Mouse (Mus musculus) olfactory bulb, adult 2 months (tissue): ENCODE measurements around the gene Slc24a4. TPM values are rescaled to one million over a fixed set of nuclear protein-coding genes. Genes with fewer than 3 reads are reported as not detected.

Experiments
- H3K27ac ChIP-seq: fragments of 200-500 bp; 2 replicates; pipeline ENCODE4 v1.5.1; 2012; ENCODE audit warnings: low read depth, low read length; ENCODE audit not compliant: insufficient read depth
- H3K4me1 ChIP-seq: fragments of 200-500 bp; 2 replicates; pipeline ENCODE4 v1.6.1; 2012; ENCODE audit warnings: low read length; ENCODE audit not compliant: control insufficient read depth, insufficient read depth
- H3K4me3 ChIP-seq: fragments of 200-500 bp; 2 replicates; pipeline ENCODE4 v1.5.1; 2012; ENCODE audit warnings: mild to moderate bottlenecking, low read depth, low read length, moderate library complexity; ENCODE audit not compliant: insufficient read depth
- CTCF ChIP-seq: fragments of 200-500 bp; IDR thresholded peaks from 2 replicates; pipeline ENCODE4 v1.5.1; 2012; ENCODE audit warnings: low read depth, mild to moderate bottlenecking, low read length, moderate library complexity; ENCODE audit not compliant: insufficient read depth
- POLR2A ChIP-seq: fragments of 200-500 bp; IDR thresholded peaks from 2 replicates; pipeline ENCODE4 v1.6.1; 2012; ENCODE audit warnings: mild to moderate bottlenecking, low read depth, low read length, moderate library complexity; ENCODE audit not compliant: insufficient read depth
- WGBS: fragments of 180-500 bp; shearing (Covaris S2); methylation state at CpG from one replicate; pipeline ENCODE4 v1.1.7; 2018; 5-methylcytosine and 5-hydroxymethylcytosine counted together
- polyA plus RNA-seq: library from polyadenylated mRNA; stranded (reverse); fragments of >200 nt; gene quantifications from 2 replicates; pipeline ENCODE4 v1.2.4, GENCODE M21; 2012; ENCODE audit warnings: low replicate concordance; ENCODE audit not compliant: missing spikeins, insufficient read depth, insufficient read length

Slc24a4 gene
- polyA plus RNA-seq, 1 experiment, result not detected

DNA sequence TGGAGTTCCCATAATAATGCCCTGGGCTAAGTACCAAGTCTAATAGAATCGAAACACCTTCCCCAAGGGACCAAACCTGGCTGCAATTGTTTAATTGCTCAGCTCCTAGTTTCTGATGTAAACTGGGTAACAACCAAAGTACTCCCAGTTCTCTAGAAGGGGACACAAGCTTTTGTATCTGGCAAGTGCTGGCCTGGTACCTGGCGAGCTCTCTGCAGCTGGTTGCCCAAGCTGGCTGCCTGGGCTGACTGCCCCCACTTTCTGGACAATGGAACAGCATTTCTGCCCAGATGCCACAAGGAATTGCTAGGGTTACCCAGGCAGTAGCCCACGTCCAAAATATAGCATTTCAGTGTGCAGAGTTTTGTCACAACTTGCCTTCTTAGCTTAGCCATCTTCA lies 12.0 kb upstream of the Slc24a4 start:
- TF ChIP-seq POLR2A, result no peak
- TF ChIP-seq CTCF, result no peak
- H3K27ac ChIP-seq, result no peak overlapping the region
- peaks cover 8% of the 10 kb centered on the region; the same call in 1 of the 2 replicates for H3K4me1 ChIP-seq
- WGBS, result 75% methylated on average over 3 of the region's 3 CpGs
- no peak overlapping the region for H3K4me3 ChIP-seq

DNA sequence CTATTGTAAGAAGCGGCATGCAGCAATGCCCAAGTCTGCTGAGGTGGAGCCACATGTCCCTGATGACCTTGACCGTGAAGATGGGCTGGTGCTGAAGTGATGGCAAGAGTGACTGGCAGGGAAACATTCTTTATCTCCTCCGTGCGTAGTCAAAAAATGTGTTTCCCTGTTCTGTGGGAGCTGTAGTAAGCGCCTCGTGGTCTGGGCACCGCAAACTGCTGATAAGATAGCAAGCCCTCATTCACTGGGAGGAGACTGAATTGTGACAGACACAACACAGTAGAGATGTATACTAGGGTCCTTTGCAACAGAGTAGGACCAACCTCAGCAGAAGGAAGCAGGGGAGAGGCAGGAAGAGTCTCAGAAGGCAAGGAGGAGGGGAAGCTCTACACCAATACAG lies 10.5 kb upstream of the Slc24a4 start:
- Histone ChIP-seq H3K4me3 (no peak overlapping the region), H3K4me1 (peaks cover under 1% of the 10 kb centered on the region; the same call in 1 of the 2 replicates), H3K27ac (no peak overlapping the region)
- 96% methylated on average over 7 of the region's 7 CpGs for WGBS
- TF ChIP-seq POLR2A (no peak), CTCF (no peak)

DNA sequence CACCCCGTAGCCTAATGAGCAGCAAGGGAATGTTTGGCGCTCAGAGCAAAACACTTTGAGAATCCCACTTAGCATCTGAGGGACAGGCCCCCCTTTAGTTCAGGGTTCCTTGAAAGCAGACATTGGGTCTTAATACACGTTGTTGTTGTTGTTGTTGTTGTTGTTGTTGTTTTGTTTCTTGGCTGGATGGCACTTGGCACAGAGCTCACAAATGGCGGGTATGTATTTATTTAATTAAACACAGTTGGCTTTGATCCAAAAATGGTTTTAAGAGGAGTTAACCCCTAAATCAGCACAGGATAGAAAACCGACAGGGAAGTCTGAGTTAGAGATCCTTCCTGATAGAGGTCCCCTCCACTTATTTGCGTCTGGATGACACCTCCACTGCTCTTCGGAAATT lies 932 bp upstream of the Slc24a4 start:
- TF ChIP-seq CTCF (no peak), POLR2A (no peak)
- 23% methylated on average over 7 of the region's 7 CpGs for WGBS
- Histone ChIP-seq H3K27ac (no peak overlapping the region), H3K4me3 (peak overlapping the region; percentile 45; the same call in 1 of the 2 replicates), H3K4me1 (peaks cover 14% of the 10 kb centered on the region)

DNA sequence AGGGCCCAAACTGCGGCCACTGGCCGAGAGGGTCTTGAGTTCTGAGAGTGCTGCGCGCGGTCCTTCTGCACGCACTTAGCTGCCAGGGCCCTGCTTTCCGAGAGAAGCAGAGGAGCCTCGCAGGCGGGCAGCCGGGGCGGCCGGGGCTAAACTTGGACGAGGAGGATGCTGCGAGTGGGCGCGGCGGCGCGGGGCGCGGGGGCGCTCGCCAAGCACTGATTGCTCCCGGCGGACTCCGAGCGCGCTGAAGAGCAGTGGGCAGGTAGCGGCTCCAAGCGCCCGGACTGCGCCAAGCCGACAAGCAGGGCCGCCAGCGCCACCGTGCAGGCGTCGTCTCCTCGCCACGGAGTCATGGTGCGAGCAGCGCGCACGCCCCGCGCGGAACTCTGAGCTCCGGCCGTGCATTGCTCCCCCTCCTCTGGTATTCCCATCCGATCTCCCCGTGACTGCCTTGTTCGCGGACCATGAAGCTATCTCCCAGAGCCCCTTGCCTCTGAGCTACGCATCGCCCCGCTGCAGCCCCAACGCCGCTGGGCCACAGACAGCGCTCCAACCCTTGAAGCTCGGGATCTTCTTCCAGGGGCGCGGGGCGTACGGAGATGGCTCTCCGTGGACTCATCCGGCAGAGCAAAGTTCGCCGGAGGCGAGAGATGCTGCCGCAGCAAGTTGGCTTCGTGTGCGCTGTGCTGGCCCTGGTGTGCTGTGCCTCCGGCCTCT lies 416 bp downstream of the Slc24a4 start:
- Histone ChIP-seq H3K27ac (no peak overlapping the region), H3K4me3 (peak overlapping the region; percentile 45), H3K4me1 (peaks cover 14% of the 10 kb centered on the region)
- WGBS, result under 1% methylated on average over 73 of the region's 73 CpGs
- TF ChIP-seq CTCF (no peak), POLR2A (no peak)

DNA sequence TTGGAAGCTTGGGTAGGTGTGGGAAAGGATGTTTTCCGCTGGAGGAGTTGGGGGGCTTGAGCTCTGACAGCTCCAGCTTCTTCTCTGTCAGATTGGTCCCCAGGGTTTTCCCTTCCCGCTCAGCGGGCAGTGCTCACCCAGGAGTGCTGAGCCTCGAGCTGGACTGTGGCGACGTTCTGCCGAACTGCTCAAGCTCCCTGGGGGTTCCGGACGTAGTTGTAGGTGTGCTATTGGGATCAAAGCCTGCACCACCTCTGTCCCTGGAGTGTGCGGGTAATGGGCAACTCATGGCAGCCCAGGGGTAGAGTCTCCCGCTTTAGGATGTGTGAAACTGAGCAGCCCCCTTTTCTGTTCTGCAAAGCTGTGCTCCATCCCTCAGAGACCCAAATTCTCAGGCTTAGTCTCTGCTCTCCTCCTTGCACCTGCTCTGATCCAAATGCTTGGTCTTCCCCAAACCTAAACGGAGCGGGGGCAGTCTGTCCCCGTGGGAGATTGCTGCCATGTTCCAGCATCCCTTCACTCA lies 1.0 kb downstream of the Slc24a4 start:
- Histone ChIP-seq H3K27ac (no peak overlapping the region), H3K4me1 (peaks cover 14% of the 10 kb centered on the region), H3K4me3 (peak overlapping the region; percentile 45)
- WGBS, result 4% methylated on average over 14 of the region's 14 CpGs
- TF ChIP-seq POLR2A, result no peak
- TF ChIP-seq CTCF, result no peak

DNA sequence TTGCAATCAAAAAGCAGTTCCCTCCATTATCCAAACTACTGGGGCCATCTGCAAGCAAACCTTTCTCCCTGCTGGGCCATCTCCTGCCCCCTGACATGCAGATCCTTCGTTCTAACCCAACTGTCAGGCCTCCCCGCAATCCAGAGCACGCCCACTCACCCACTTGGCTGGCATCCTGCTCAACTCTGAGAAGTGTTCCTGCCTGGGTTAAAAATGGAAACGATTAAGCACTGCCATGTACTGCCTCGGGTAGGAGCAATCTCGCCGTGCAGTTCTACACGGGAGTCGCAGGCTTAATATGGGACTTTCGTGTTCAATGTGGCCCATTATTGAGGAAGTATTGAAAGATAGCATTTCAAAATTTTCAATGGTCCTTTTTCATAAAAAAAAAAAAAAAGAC lies 11.2 kb downstream of the Slc24a4 start:
- Histone ChIP-seq H3K4me1 (peaks cover 16% of the 10 kb centered on the region), H3K27ac (no peak overlapping the region), H3K4me3 (no peak overlapping the region)
- 19% methylated on average over 10 of the region's 10 CpGs for WGBS
- TF ChIP-seq POLR2A (no peak), CTCF (no peak)

DNA sequence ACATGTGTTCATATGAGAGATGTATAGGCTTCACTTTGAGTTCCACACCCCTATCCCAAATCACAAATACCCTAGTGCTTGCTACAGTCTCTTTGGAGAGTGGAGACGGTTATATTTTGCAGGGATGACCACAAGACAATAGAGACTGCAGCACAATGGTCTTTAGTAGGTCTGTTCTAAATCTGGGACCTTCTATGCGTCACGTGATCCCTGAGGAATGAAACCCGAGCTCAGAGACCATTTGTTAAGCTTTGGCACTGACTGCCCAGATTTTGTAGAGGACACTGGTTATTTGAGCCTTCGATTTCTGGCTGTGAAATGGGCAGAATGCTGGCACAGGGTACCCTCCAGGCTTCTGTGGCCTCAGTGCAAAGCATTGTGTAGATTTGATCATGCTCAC lies 12.8 kb downstream of the Slc24a4 start:
- 73% methylated on average over 5 of the region's 5 CpGs for WGBS
- no peak for TF ChIP-seq POLR2A
- no peak for TF ChIP-seq CTCF

DNA sequence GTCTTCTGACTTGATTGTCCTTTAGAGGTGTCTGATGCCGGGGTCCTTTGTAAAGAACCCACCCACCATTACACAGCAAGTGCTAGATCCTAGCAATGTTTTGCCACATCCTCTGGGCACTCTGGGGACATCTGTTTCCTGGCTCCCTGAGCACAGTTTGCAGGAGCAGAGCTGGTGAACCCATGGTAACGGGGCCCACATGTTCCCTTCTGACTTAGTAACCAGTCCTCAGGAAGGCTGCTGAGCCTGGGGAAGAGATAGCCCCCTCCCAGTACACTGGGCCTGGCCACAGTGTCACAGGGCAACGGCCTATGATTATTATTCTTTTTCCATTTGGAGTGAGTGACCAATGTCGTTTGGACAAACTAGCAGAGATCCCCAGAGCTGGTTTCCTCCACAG lies 19.1 kb downstream of the Slc24a4 start:
- WGBS, result 75% methylated on average over 4 of the region's 4 CpGs
- no peak overlapping the region for H3K27ac ChIP-seq

More for the DNA sequence above, 12.8 kb downstream of the Slc24a4 start:
- no peak overlapping the region for H3K27ac ChIP-seq
- no peak overlapping the region for H3K4me3 ChIP-seq
- H3K4me1 ChIP-seq, result peaks cover 16% of the 10 kb centered on the region

DNA sequence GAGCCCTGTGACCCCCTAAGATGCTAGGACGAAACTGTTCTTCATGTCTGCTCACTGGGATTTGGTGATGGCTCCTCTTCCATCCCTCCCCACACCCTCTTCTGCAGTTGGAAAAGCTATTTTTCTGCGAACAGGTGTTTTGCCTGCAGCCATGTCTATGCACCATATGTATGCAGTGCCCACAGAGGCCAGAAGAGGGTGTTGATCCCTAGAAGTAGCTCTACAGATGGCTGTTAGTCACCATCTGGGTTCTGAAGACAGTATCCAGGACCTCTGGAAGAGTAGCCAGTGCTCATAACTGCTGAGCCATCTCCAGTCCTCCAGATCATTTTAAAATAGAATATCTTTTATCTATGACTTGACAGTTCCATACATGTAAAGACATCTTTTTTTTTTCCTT lies 20.2 kb downstream of the Slc24a4 start:
- WGBS, result 92% methylated on average over 2 of the region's 2 CpGs
- TF ChIP-seq POLR2A, result no peak
- no peak for TF ChIP-seq CTCF
- Histone ChIP-seq H3K27ac (no peak overlapping the region), H3K4me1 (no peaks in the 10 kb centered on the region), H3K4me3 (no peak overlapping the region)

More for the DNA sequence above, 19.1 kb downstream of the Slc24a4 start:
- TF ChIP-seq POLR2A (no peak), CTCF (no peak)
- H3K4me1 ChIP-seq, result no peaks in the 10 kb centered on the region
- no peak overlapping the region for H3K4me3 ChIP-seq
